Mouse (Mus musculus) kidney, adult 2 months (tissue): ENCODE data around the gene Tmem143. TPM values are rescaled to one million over a fixed set of nuclear protein-coding genes. Genes with fewer than 3 reads are reported as not detected.

Experiments
- DNase-seq: peaks from one replicate; pipeline ENCODE4 v3.0.0; 2021
- H3K27ac ChIP-seq: fragments of 200-500 bp; 2 replicates; pipeline ENCODE4 v1.5.1; 2012; ENCODE audit warnings: low read depth, low read length, control low read depth, inconsistent platforms; ENCODE audit not compliant: insufficient read depth
- H3K27me3 ChIP-seq: fragments of 200-500 bp; replicated peaks from 2 replicates; pipeline ENCODE4 v1.6.1; 2012; ENCODE audit warnings: mild to moderate bottlenecking, moderate library complexity, low read length, inconsistent platforms; ENCODE audit not compliant: control insufficient read depth, insufficient read depth
- H3K36me3 ChIP-seq: fragments of 200-500 bp; 2 replicates; pipeline ENCODE4 v1.6.1; 2012; ENCODE audit warnings: mild to moderate bottlenecking, moderate library complexity, low read length, inconsistent platforms; ENCODE audit not compliant: control insufficient read depth, insufficient read depth
- H3K4me1 ChIP-seq: fragments of 200-500 bp; 2 replicates; pipeline ENCODE4 v1.6.1; 2011; ENCODE audit warnings: low read length; ENCODE audit not compliant: control insufficient read depth, insufficient read depth
- H3K4me3 ChIP-seq: fragments of 200-500 bp; 2 replicates; pipeline ENCODE4 v1.5.1; 2011; ENCODE audit warnings: mild to moderate bottlenecking, low read depth, low read length, control low read depth; ENCODE audit not compliant: insufficient read depth
- CTCF ChIP-seq: fragments of 200-500 bp; conservative IDR thresholded peaks from 2 replicates; pipeline ENCODE4 v1.5.1; 2011; ENCODE audit warnings: low read depth, mild to moderate bottlenecking, control low read depth, low read length, moderate library complexity, mixed read lengths; ENCODE audit not compliant: insufficient read depth, insufficient read length
- POLR2A ChIP-seq: fragments of 200-500 bp; IDR thresholded peaks from one replicate; pipeline ENCODE4 v1.6.1; 2011; ENCODE audit warnings: low read depth, low read length, control low read depth
- WGBS: fragments of 180-500 bp; shearing (Covaris S2); methylation state at CpG from one replicate; pipeline ENCODE4 v1.1.7; 2018; 5-methylcytosine and 5-hydroxymethylcytosine counted together
- polyA plus RNA-seq: library from polyadenylated mRNA; depleted of rRNA; stranded (reverse); fragments of >200 nt; gene quantifications from 2 replicates; pipeline ENCODE4 v1.2.3, GENCODE M21; 2012; rRNA removed

Gene Tmem143
- polyA plus RNA-seq, result 123 and 143 TPM in 2 replicates

DNA sequence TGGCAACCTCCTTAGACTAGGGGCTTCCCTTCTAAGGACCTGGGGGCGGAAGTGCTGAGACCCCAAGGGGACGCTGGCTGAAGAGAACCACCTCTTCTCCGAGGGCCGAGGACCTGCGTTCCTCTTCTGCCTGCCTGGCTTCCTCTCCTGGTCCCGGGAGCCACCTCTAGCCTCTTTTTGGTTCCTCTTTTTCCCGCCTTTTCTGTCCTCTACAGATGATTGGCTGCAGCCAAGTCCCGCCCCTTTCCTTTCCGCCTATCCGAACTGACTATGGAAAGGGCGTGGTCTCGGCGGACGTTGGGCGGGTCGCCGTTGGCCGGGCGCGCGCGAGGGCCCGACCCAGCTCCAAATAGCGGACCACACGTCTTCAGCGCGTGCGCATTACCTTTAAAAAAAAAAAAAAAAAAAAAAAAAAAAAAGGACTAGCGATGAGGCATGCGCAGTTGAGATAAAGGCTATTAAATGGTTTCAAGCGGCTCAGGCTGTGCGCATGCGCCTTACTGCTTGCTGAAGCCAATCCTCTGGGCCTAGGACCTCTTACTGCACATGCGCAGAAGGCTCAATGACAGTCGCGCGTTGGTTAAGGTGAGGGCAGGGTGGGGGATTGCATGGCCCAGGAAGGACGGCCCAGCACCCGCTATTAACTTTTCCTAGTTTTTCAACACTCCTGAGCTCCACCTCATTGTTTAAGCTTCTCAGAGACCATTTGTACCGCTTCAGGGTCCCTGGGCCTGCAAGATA lies at the start of gene Tmem143, which contains the start of gene Syngr4:
Gene Tmem143 (plus strand): TSS at position 425 of the 741 bp plus-strand sequence.
Gene Syngr4 (minus strand): TSS at position 198 of the 741 bp plus-strand sequence.
- no peaks in the 10 kb centered on the region; the same call in 1 of the 2 replicates for H3K4me1 ChIP-seq
- under 1% methylated on average over 40 of the region's 40 CpGs for whole genome bisulfite sequencing
- peak within 1 kb of the TSS; percentile 52 for H3K4me3 ChIP-seq
- TF ChIP-seq POLR2A (peak; percentile 84), CTCF (no peak)
- peak; percentile 99 for DNase-seq
- H3K27ac ChIP-seq, result peak within 1 kb of the TSS; percentile 93
- H3K27me3 ChIP-seq, result no peaks in the 10 kb centered on the region
- H3K36me3 ChIP-seq, result no peaks in the 10 kb centered on the region

DNA sequence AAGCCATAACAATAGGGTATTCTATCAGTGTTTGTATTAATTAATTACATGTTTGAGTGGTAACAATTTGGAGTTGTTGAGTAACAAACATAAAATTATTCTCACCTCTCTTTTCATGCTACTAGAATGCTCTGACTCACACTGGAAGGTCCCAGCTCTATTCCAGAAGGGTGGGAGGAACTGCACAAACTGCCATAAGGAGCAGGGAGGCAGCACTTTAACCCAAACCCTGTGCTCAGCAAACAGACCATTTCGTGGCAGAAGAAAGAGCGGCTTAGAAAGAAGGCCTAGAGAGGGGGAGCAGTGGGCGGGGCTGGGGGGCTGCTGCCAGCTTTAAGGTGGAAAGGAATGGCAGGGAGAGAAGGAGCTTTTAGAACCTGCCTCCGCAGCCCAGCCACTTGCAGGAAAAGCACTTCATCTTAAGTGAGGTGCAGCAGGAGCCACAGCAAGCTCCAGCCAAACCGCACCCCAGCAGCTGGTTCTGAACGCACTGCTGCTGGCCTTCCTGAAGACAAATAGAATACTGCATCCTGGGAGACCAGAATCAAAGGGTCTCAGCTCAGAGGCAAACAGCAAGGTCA lies 48.2 kb upstream of the Tmem143 start:
- TF ChIP-seq CTCF, result no peak
- no peak overlapping the region for H3K27ac ChIP-seq
- WGBS, result 45% methylated on average over 6 of the region's 6 CpGs
- H3K4me1 ChIP-seq, result no peaks in the 10 kb centered on the region
- no peaks in the 10 kb centered on the region for H3K36me3 ChIP-seq
- no peak for DNase-seq
- no peaks in the 10 kb centered on the region for H3K27me3 ChIP-seq
- no peak overlapping the region for H3K4me3 ChIP-seq

DNA sequence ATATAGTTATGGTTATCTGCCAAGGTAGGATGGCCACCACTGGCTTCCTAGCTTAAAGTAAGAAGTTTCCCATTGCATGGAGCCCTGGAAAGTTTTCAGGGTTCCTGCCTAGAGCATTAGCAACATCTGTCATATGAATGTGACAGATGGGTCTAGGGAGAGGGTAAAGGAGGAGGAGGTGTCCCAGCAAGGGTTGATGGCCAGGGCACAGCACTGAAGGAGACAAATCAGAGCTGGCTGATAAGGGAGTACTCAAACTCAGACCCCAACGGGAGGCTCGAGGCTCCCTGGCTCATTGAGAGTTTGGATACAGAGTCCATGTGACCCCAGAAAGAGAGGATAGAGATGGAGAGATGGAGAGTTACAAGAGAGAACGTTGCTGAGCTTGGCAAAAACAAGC lies 46.1 kb upstream of the Tmem143 start:
- Histone ChIP-seq H3K27ac (no peak overlapping the region), H3K27me3 (no peaks in the 10 kb centered on the region), H3K4me1 (no peaks in the 10 kb centered on the region), H3K36me3 (no peaks in the 10 kb centered on the region), H3K4me3 (no peak overlapping the region)
- no peak for DNase-seq
- no peak for TF ChIP-seq CTCF
- TF ChIP-seq POLR2A, result no peak
- 77% methylated on average over 3 of the region's 3 CpGs for WGBS

DNA sequence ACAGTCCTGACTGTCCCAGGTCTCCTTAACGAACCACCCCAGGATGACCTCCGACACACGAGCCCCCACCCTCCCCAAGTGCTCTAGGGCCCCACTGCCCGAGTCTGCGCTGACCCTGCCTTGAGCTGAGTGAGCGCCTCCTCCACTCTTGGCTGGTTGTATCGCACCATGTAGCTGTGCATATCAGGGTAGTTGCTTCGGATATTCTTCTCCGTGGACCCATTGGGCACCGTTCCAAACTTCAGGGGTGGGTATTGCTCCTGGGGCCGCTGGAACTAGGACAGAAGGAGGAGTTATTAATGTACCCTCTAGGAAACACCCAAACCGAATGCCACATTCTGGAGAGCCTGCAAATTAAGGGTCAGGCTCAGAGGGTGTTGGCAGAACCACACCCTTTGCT lies 43.7 kb upstream of the Tmem143 start:
- no peaks in the 10 kb centered on the region for H3K27me3 ChIP-seq
- no peak overlapping the region for H3K27ac ChIP-seq
- no peaks in the 10 kb centered on the region for H3K36me3 ChIP-seq
- no peak for DNase-seq
- no peaks in the 10 kb centered on the region for H3K4me1 ChIP-seq
- TF ChIP-seq CTCF (no peak), POLR2A (no peak)
- 75% methylated on average over 12 of the region's 12 CpGs for WGBS
- no peak overlapping the region for H3K4me3 ChIP-seq

DNA sequence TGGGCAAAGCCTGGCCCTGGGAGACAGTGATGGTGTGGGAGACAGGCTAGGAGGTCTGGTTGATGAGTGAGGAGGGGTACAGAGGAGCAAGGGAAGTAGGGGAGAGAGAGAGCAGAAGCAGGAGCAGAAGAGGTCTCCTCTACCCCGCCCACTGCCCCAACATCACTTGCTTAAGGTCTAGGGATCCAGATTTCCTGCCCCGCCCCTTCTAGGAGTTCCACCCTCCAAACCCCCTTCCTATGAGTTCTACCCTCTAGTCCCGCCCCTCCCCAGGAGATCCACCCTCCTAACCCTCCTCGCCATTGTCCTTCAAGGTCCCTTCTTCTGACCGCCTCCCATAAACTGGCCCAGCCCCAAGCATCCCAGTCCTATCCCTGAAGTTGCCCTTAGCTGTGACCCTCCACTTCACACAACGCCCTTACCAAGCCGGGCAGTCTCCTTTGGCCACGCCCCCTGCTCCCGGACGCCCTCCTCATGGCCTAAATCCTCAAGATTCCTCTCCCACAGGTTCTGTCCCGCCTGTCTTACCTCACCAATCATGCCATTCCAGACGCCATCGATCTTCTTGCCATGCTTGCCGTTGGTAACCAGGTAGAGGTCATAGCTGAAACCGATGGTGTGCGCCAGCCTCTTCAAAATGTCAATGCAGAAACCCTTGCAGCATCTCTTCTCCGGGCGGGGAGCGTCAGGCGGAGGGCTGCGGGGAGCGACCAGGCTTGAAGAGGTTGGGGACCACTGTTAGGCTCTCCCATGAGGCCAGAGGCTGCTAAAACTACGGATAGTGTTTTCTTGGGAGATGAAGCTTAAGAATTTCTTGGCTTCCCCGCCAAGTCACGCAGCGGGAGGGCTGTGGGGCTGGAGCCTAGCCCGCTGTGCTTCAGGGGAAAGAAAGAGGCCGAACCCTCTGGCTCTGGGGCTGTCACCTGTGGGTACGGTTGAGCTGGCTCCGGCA lies 39.5 kb upstream of the Tmem143 start:
- Histone ChIP-seq H3K4me1 (no peaks in the 10 kb centered on the region), H3K27ac (no peak overlapping the region), H3K36me3 (no peaks in the 10 kb centered on the region), H3K4me3 (peak overlapping the region; percentile 0; the same call in 1 of the 2 replicates), H3K27me3 (no peaks in the 10 kb centered on the region)
- 10% methylated on average over 30 of the region's 30 CpGs for WGBS
- TF ChIP-seq CTCF (no peak), POLR2A (no peak)
- no peak for DNase-seq

DNA sequence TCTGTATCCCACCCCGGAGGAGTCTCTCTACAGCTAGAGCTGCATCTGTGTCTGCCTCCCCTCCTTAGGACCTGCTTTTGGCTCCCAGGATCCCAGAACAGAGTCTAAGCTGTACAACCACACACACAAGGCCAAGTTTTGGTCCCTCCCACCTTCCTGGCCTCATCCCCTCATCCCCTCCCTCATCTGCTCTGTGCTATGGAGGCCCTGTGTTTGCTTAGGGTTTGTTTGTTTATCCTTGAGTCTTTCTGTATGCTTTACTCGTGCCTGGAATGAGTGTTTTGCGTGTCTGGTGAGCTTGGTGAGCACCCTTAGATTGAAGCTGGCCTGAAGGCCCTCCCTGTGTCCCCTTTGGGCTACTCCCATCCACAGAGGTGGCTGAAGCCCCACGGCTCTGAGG lies 37.7 kb upstream of the Tmem143 start:
- no peaks in the 10 kb centered on the region for H3K4me1 ChIP-seq
- no peak for DNase-seq
- H3K27me3 ChIP-seq, result no peaks in the 10 kb centered on the region
- H3K27ac ChIP-seq, result no peak overlapping the region
- 75% methylated on average over 4 of the region's 4 CpGs for WGBS
- TF ChIP-seq POLR2A, result no peak
- no peak for TF ChIP-seq CTCF
- no peaks in the 10 kb centered on the region for H3K36me3 ChIP-seq
- no peak overlapping the region for H3K4me3 ChIP-seq

DNA sequence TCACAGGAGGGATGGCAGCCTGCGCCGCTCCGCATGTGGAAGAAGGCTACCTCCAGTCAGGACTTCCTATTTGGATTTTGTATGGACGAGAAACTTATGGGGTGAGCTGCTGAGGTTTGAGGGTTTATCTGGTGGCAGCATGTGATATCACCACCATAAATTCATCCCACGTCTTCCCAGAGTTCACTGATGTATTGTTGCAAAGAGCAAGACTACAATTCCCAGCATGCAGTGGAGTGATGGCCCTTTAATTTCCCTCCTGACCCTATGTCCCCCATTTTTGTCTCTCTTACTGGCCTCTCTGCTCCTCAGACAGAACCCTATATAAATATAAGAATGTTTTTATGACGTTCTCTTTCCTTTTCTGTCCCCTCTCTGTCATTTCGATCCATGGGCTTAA lies 33.9 kb upstream of the Tmem143 start:
- H3K4me1 ChIP-seq, result peaks cover 6% of the 10 kb centered on the region; the same call in 1 of the 2 replicates
- 87% methylated on average over 7 of the region's 7 CpGs for WGBS
- no peaks in the 10 kb centered on the region for H3K36me3 ChIP-seq
- DNase-seq, result no peak
- H3K27ac ChIP-seq, result no peak overlapping the region
- no peak overlapping the region for H3K4me3 ChIP-seq
- TF ChIP-seq POLR2A (no peak), CTCF (no peak)
- H3K27me3 ChIP-seq, result no peaks in the 10 kb centered on the region
